Mouse (Mus musculus) right cerebral cortex, postnatal 36 days (tissue): ENCODE results near the gene Zfp36l2.

Experiments used
- DNase-seq, 2 experiments: peaks; one replicate each; pipeline ENCODE4 v3.0.0; 2022; ENCODE audit warnings: low spot score in 2 of 2, mixed read lengths in 1 of 2

Gene Zfp36l2

DNA sequence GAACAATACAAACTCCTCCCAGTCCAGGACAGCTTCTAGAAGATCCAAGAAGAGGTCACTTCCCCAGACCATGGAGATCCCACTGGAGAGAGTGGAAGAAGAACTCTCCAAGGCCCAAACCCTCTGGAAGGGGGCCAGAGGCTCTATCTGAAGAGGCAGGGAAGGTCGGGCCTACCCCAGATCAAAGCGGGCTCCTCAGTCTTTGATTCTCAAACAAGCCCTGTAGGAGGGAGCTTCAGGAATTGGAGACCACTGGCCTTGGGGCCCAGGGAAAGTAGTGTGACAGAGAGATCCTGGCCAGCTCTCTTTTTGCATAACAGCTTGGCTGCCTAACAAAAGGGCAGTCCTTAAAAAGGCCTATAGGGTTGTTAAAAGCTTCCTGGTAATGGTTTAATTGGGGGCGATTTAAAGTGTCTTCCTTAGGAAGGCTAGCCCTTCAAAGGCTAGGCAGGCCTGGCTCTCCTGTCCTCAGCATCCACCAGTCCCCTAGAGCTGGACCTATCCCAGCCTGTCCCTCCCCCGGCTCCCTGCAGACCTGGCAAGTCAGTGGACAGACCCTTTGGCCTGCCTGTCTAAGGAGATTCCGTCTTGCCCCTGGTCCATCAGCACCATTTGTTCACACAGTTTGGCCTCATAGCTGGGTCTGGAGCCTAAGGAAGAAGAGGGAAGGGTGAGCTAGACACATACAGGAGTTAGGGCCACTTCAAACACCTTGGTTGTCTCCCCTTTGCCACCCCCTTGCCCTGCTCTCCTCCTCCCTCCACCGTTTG lies 35.4 kb downstream of the Zfp36l2 start:
- DNase-seq: no peak

GRCm38 (mm10) chr17:84151306-84151705 lies 36.4 kb downstream of the Zfp36l2 start:
- DNase-seq: no peak

- no peak for DNase-seq
Observed at GRCm38 (mm10) chr17:84150291-84150690, 37.5 kb downstream of the Zfp36l2 start.

GRCm38 (mm10) chr17:84149566-84149965 lies 38.2 kb downstream of the Zfp36l2 start:
- no peak for DNase-seq

DNA sequence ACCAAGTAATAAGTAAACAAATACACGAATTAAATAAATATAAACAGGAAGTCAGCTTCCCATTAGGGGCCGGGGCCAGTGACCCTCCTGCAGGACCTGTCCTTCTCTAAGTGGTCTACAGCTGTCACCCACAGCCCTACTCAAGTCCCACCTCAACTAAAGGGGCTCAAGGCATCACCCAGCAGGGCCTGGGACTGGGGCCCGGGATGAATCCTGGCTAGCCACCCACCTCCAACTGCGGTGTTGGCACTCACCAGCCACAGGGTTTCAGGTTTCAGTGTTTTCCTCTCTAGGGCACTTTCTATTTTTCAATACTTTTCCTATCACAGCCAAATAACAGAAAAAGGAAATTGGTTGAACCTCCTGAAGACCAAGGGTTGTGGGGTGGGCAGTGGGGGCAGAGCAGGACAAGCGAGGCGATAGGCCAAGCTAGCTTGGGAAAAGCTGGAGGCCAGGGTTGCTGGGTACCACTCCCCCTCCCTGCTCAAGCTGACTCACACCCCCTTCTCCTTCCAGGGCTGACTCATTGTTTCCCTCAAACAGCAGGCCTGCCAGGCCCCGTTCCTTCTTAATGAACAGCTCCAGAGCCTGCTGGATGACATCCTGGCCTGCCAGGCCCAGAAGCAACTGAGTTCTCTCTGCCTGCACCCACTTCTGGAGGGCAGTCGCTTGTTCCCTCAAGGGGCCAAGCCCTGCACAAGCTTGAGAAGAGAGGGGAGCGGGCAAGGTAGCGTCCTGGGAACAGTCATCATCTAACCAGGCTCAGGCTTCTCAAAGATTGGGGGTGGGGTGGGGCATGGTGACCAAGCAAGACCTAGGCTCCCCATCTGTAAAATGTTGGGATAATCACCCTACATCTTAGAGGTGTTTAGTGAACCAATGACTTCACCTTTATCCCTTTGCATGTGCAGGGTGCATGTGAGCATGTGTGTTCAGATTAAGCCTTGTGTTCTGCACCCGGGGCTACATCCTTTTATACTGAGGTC lies 39.0 kb downstream of the Zfp36l2 start:
- DNase-seq: peak; percentile 58 to 70

DNA sequence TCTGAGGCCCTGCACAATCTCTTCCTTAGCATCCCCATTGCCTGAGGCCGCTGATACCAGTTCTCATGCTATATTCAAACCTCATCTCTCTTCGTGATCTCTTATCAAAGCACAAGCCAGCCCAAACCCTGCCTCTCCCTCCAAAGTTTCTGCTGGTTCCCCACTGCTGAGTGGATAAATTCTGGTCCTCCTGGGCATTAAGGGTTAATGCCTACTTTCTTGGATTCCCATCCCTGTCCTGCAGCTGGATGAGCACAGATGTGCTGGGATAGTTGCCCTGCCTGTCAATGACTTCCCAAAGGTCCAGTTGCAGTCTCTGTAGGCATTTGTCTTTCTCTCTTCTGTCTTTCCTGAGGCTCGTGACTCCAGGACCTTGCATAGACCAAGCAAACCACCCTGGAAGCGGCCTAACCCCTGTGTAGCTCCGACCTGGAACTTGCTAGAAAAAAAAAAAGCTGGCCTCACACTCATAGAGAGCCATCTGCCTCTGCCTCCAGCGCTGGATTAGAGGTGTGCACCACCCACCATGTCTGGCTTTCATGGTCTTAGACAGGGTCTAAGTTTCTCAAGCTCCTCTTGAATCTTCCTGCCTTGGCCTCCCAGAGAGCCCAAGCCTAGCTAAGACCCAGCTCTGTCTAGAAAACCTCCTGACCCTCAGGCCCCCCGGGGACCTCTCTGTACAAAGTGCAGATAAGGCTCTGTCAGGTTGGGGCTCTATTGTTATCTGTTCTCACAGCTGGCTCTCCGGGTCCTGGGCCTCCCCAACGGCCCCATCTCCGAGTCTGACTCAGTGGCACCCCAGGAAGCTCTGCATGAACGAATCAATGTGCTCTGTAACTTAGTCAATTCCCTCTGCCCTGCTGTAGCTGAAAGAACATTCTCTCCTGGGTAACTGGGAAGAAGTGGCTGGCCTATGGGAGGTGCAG lies 40.3 kb downstream of the Zfp36l2 start:
- DNase-seq: no peak

DNA sequence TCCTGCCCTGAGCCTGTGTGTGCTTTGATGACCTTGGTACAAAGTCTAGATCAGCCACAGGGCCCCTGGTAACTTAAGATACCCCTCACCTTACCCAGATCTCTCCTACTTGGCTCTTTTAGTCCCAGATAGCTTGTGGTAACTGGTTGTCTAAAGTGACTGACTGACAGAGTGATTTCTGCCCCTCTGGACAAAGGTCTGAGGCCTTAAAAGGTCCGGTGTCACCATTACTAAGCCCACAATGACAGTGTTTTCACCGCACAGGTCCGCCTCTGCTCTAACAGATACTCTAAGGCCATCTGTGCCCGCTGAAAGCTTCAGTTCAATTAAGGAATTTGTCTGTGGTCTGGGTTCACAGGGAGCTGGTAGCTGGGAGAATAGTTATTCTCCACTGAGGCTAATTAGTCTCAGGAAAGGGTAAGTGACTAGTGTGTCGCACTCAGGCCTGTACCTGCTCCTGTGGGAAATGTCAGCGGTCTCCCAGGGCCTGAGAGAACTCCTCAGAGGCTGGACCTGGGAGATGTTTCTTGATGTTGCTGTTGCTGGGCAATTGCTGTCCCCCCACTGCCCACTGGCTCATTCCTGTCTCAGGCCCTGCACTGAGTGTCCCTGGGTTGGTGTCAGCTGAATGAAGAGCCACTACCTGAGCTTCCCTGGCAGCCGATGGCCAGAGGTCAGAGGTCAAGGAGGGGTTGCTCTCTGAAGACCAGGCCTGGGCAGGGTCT lies 41.1 kb downstream of the Zfp36l2 start:
- DNase-seq: no peak

DNA sequence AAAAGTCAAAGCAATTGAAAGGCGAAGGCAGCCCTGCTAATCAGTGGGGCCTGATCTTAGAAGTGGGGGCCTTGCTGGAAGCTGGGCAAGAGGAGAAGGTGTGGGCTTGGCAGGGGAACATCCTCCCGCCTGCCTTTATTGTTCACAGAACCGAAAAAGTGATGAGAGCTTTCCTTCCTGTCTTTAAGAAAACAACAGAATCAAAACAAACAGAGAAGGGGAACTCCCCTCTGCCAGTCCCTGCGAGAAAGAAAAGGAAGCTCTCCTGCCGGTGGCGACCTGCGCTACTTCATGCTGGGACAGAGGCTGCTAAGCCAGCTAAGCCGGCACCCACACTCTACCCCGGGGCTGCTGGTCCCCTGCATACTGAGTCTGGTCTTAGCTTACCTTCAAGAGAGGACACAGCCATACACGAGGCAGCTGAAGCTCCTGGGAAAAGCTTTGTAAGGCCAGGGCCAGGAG lies 41.9 kb downstream of the Zfp36l2 start:
- DNase-seq: no peak

GRCm38 (mm10) chr17:84144762-84145599 lies 42.8 kb downstream of the Zfp36l2 start:
- no peak for DNase-seq

DNA sequence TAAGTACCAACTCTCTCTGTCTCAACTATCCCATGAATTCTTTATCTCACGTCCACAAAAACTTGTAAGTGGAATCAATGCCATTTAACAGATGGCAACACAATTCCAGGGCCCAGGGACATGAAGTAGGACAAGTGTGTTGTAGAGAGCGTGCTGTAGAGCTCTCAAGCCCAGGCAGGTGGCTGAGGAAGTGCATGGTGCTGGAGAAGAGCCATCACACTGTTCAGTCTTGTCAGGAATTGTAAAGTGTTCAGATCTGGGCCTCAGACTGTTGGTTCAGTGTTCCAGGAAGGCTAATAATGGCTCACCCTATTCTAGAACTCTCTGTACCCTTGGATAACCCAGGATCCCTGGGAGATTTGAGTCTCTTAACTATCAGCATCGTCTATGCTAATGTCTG lies 43.6 kb downstream of the Zfp36l2 start:
- no peak for DNase-seq

- DNase-seq: no peak
Observed at GRCm38 (mm10) chr17:84143219-84143844, 44.4 kb downstream of the Zfp36l2 start.

- no peak for DNase-seq
Observed at GRCm38 (mm10) chr17:84141691-84142090, 46.1 kb downstream of the Zfp36l2 start.

DNA sequence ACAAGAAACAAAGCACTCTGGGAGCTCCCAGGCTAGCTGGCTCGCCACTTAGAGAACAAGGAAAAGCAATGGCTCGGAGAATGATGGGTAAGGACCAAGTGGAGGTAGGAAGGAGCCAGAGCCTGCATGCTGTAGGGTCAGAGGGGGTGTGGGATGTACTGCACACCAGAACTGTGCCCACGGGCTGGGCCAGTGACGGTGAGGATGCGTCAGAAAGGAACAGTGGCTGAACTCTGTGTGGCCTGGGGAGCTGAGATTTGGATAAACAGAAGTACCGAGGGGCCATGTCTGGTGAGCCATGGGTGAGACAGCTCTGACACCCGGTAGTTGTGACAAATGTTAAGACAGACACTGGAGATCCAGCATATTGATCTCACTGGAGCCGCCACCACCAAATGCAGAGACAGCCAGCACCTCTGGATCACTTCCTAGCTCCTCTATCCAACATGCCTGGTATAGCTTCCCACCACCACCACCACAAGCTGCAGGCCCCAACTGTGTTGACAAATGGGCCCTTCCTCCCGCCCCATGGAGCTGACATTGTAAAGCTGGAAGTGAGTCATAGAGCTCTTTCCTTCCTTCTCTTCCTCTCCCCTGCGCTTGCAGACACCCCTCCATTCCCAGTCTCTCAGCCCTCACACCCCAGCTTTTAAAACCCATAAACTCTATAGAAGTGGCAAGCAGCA lies 46.8 kb downstream of the Zfp36l2 start:
- DNase-seq: no peak

- DNase-seq: no peak
Observed at GRCm38 (mm10) chr17:84137393-84138171, 50.2 kb downstream of the Zfp36l2 start.

GRCm38 (mm10) chr17:84136669-84137392 lies 50.9 kb downstream of the Zfp36l2 start:
- DNase-seq: no peak

DNA sequence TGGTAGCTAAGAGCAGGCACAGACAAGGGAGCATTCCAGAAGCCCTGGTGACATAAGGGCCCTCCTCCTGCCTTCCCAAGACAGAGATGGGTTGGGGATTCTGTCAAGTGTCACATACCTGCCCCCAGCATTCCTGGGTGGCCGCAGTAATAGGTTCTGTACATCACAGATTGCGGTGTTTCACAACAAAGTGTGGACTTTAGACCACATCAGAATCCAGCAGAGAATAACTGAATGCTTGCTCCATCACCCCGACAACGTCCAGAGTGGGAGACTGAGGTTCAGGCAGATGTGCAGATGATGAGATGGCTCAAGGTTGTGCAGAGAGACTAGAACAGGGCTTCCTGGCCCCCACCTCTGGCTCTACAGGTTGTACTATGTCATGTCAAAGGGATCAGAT lies 51.5 kb downstream of the Zfp36l2 start:
- no peak for DNase-seq

GRCm38 (mm10) chr17:84135243-84135642 lies 52.5 kb downstream of the Zfp36l2 start:
- DNase-seq: no peak
